Comparison of ENCODE assay signal across 8 mouse cellular contexts in the genomic region with DNA sequence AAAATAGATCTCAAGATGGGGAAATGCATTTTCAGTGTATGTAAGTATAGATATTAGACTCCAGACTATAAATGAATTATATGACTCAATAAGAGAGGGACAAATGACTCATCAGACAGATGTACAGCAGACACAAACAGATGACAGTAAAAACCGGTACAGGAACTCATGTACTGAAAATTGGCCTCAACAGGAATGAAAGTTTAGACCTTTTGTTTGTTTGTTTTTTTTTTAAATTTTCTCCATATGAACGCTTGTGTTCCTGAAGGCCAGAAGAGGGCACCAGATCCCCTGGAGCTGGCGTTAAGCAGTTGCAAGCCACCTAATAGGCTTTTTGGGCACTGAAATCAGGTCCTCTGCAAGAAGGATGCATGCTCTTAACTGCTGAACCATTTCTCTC. TPM values are rescaled to one million over a fixed set of nuclear protein-coding genes. Genes with fewer than 3 reads are reported as not detected.
DNase-seq lines count a peak whose midpoint lies in the region; ATAC-seq and TF ChIP-seq lines count a peak whose summit lies in the region.
"Had no signal": no experiment of that assay in that cellular context is flagged by ENCODE, and none has a peak within 500 bp of the region (broad histone marks: within the 10 kb centered on the region; RNA-seq: fewer than 3 reads in every experiment).

No protein-coding gene starts in this region.

- TF ChIP-seq CTCF in hindbrain, postnatal 0 days (IDR thresholded peaks at IDR 0.05; ENCODE audit: low read depth), result peak; percentile 72
- TF ChIP-seq CTCF in thymus, adult 2 months (IDR thresholded peaks at IDR 0.05; ENCODE audit: borderline replicate concordance, control insufficient read depth, extremely low read depth, insufficient read depth, low read length, poor library complexity), result no peak
- peak; percentile 57 for TF ChIP-seq CTCF in cortical plate, adult 2 months (IDR thresholded peaks at IDR 0.05; ENCODE audit: extremely low read depth, insufficient read depth, low read length)

- H3K4me2 ChIP-seq in hindbrain, postnatal 0 days (ENCODE audit: low read depth, low read length), result no peak overlapping the region
- no peak overlapping the region for H3K4me2 ChIP-seq in hindbrain, embryonic 13.5 days

- peak; percentile 70 for DNase-seq in hindbrain, postnatal 0 days (ENCODE audit: low spot score)
- DNase-seq in thymus, postnatal 4 days, result peak; percentile 17
- no peak for DNase-seq in thymus, adult 2 months
- no peak for DNase-seq in thymus, postnatal 25 days

- no peak for TF ChIP-seq POLR2A in thymus, adult 2 months (IDR thresholded peaks at IDR 0.05; ENCODE audit: control insufficient read depth, extremely low read depth, insufficient read depth, low read length, poor library complexity)
- no peak for TF ChIP-seq POLR2A in cortical plate, adult 2 months (IDR thresholded peaks at IDR 0.05; ENCODE audit: extremely low read depth, insufficient read depth, low read length)

- H3K27me3 ChIP-seq in hindbrain, postnatal 0 days (ENCODE audit: insufficient read depth, low read length), result no peaks in the 10 kb centered on the region
- H3K27me3 ChIP-seq in hindbrain, embryonic 13.5 days, result no peaks in the 10 kb centered on the region
- no peaks in the 10 kb centered on the region for H3K27me3 ChIP-seq in thymus, adult 2 months (ENCODE audit: control insufficient read depth, insufficient read depth, low read length)

- H3K27ac ChIP-seq in hindbrain, postnatal 0 days, result no peak overlapping the region
- H3K27ac ChIP-seq in hindbrain, embryonic 13.5 days, result no peak overlapping the region
- no peak overlapping the region for H3K27ac ChIP-seq in thymus, adult 2 months (ENCODE audit: control insufficient read depth, insufficient read depth, low read length)
- H3K27ac ChIP-seq in cortical plate, adult 2 months (ENCODE audit: insufficient read depth, low read length), result no peak overlapping the region

- no peaks in the 10 kb centered on the region for H3K9me3 ChIP-seq in hindbrain, postnatal 0 days (ENCODE audit: low read length)
- no peaks in the 10 kb centered on the region for H3K9me3 ChIP-seq in hindbrain, embryonic 13.5 days

- H3K4me3 ChIP-seq in hindbrain, postnatal 0 days (ENCODE audit: low read length), result no peak overlapping the region
- H3K4me3 ChIP-seq in hindbrain, embryonic 13.5 days, result no peak overlapping the region
- H3K4me3 ChIP-seq in thymus, adult 2 months (ENCODE audit: control insufficient read depth, insufficient read depth, low read length), result no peak overlapping the region
- H3K4me3 ChIP-seq in cortical plate, adult 2 months (ENCODE audit: insufficient read depth, low read length), result no peak overlapping the region

- no peak overlapping the region for H3K9ac ChIP-seq in hindbrain, postnatal 0 days (replicated peaks; ENCODE audit: low read length)
- no peak overlapping the region for H3K9ac ChIP-seq in hindbrain, embryonic 13.5 days

- no peaks in the 10 kb centered on the region for H3K36me3 ChIP-seq in hindbrain, postnatal 0 days (ENCODE audit: insufficient read depth, low read length)
- no peaks in the 10 kb centered on the region for H3K36me3 ChIP-seq in hindbrain, embryonic 13.5 days
- H3K36me3 ChIP-seq in thymus, adult 2 months (ENCODE audit: control insufficient read depth, insufficient read depth, low read length), result no peaks in the 10 kb centered on the region

- ATAC-seq in hindbrain, postnatal 0 days, result no peak
- ATAC-seq in hindbrain, embryonic 13.5 days (ENCODE audit: low FRiP score), result no peak
- no peak for ATAC-seq in megakaryocyte-erythroid progenitor cell, adult 5-6 weeks (replicated peaks; ENCODE audit: low FRiP score, low TSS enrichment, poor library complexity, severe bottlenecking)
- ATAC-seq: intestine, embryonic 16.5 days had no signal

- no peaks in the 10 kb centered on the region for H3K4me1 ChIP-seq in hindbrain, postnatal 0 days (ENCODE audit: insufficient read depth, low read length)
- H3K4me1 ChIP-seq in hindbrain, embryonic 13.5 days (replicated peaks), result peaks cover 3% of the 10 kb centered on the region; the same call in 1 of the 2 replicates
- no peaks in the 10 kb centered on the region for H3K4me1 ChIP-seq in thymus, adult 2 months (replicated peaks; ENCODE audit: control insufficient read depth, insufficient read depth, low read length)
- H3K4me1 ChIP-seq in cortical plate, adult 2 months (ENCODE audit: control insufficient read depth, insufficient read depth, low read length), result no peaks in the 10 kb centered on the region

- 18% methylated on average over 3 of the region's 3 CpGs for WGBS in hindbrain, postnatal 0 days
- 18% methylated on average over 3 of the region's 3 CpGs for WGBS in hindbrain, embryonic 13.5 days
- 16% methylated on average over 3 of the region's 3 CpGs for WGBS in thymus, adult 2 months

RNA-seq across cellular contexts. Expression of a gene that starts 49.8 kb away (rescaled TPM):
- 54.6 and 57.0 TPM in 2 replicates for total RNA-seq in hindbrain, postnatal 0 days (2014; rRNA removed)
- 69.1 and 71.9 TPM in 2 replicates for polyA plus RNA-seq in hindbrain, postnatal 0 days (2015; fragmentation: Nextera tagmentation; extraction: Ambion mirVana)
- 63.0 and 72.2 TPM in 2 replicates for polyA plus RNA-seq in hindbrain, embryonic 13.5 days (2015; fragmentation: Nextera tagmentation; extraction: Ambion mirVana)
- 53.1 and 60.6 TPM in 2 replicates for polyA plus RNA-seq in thymus, adult 2 months (2012; rRNA removed)
- polyA plus RNA-seq in cortical plate, adult 2 months (2012; rRNA removed), result 74.8 and 90.6 TPM in 2 replicates
- total RNA-seq in megakaryocyte-erythroid progenitor cell, adult 5-6 weeks (2014; fragmentation: Nextera tagmentation), result 13.9 and 18.2 TPM in 2 replicates
- total RNA-seq in megakaryocyte-erythroid progenitor cell, adult 5-6 weeks (2017), result 20.2 and 24.5 TPM in 2 replicates

Comparison
In these comparisons a context has a peak if more than half of its experiments do, and no peak if none do; other contexts are left out.
1. DNase-seq: peak in hindbrain, postnatal 0 days (single experiment) and thymus, postnatal 4 days (single experiment); none in thymus, adult 2 months (single experiment) and thymus, postnatal 25 days (single experiment).